Mouse (Mus musculus): ENCODE measurements around the gene Lsm7.

- TF ChIP-seq EP300 (IDR thresholded peaks at IDR 0.05; ENCODE audit: low read depth) (no peak), CTCF (IDR thresholded peaks at IDR 0.05; ENCODE audit: low read depth) (no peak)
These were observed 19.0 kb upstream of the Lsm7 start for GRCm38 (mm10) chr10:80874035-80874434.
